Comparison of ENCODE assay signal across 24 mouse cellular contexts in the genomic region with DNA sequence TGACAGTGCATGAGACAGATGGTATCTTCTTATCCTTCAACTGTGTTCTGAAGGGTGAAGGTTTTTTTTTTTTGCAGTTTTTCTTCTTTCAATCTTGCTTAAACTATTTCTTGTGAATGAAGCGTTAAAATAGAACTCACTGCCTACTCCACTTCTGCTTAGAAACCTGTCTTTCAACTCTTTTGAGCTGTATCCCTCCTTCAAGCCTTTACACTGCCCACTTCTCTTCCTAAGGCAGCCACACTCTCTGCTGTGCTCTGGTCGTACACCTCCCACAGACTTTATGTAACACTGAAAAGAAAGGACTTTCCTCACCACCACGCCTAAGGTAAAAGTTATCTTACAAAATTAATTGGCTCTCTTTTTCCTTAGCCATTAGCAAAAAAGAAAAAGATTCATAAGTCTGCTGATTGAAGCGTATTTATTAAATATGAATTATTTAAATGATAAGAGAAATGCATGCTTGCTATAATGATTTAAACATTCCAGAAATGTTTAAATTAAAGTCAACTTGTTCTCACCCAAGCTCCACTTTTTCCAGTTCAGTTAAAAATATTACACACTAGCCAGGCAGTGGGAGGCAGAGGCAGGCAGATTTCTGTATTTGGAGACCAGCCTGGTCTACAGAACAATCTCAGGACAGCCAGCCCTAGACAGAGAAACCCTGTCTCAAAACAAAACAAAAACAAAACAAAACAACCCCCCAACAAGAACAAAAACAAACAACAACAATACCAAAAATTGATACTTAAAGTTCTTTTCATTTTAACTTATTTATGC.
A peak's percentile ranks its signal among the peaks of the same experiment; 100 is the strongest.
DNase-seq lines count a peak whose midpoint lies in the region; ATAC-seq and TF ChIP-seq lines count a peak whose summit lies in the region.
"Had no signal": no experiment of that assay in that cellular context is flagged by ENCODE, and none has a peak within 500 bp of the region (broad histone marks: within the 10 kb centered on the region; RNA-seq: fewer than 3 reads in every experiment).

No protein-coding gene starts in this region.

- no peak for TF ChIP-seq CTCF in midbrain, postnatal 0 days (IDR thresholded peaks at IDR 0.05)
- TF ChIP-seq CTCF in left cerebral cortex, adult 2 months (IDR thresholded peaks at IDR 0.05): no peak

- no peak overlapping the region for H3K4me2 ChIP-seq in midbrain, embryonic 11.5 days
- no peak overlapping the region for H3K4me2 ChIP-seq in midbrain, postnatal 0 days (ENCODE audit: low read depth, low read length, poor library complexity, severe bottlenecking)
- H3K4me2 ChIP-seq: embryonic facial prominence, embryonic 15.5 days; forebrain, embryonic 15.5 days; heart, embryonic 13.5 days had no signal

- H3K9me3 ChIP-seq in midbrain, embryonic 11.5 days (ENCODE audit: control insufficient read depth, low read length): no peaks in the 10 kb centered on the region
- H3K9me3 ChIP-seq in midbrain, postnatal 0 days (ENCODE audit: low read length): no peaks in the 10 kb centered on the region
- H3K9me3 ChIP-seq: embryonic facial prominence, embryonic 15.5 days; forebrain, embryonic 10.5 days; forebrain, embryonic 15.5 days; G1E; heart, embryonic 13.5 days had no signal

- no peak overlapping the region for H3K4me3 ChIP-seq in midbrain, embryonic 11.5 days (ENCODE audit: low read depth, low read length)
- no peak overlapping the region for H3K4me3 ChIP-seq in midbrain, postnatal 0 days (ENCODE audit: low read depth, low read length)
- H3K4me3 ChIP-seq in left cerebral cortex, adult 2 months: no peak overlapping the region
- H3K4me3 ChIP-seq: embryonic facial prominence, embryonic 15.5 days; erythroblast, embryonic 14.5 days; forebrain, embryonic 10.5 days; forebrain, embryonic 15.5 days; heart, embryonic 13.5 days had no signal

- intact Hi-C loops in left cerebral cortex, adult 2 months (cut with DNase I): loop anchor here (2.0 to 5.0 kb wide), 2 partner anchors 77 to 563 kb away; no protein-coding TSS in a partner anchor

- WGBS in midbrain, embryonic 11.5 days: 88% methylated on average over 4 of the region's 4 CpGs
- WGBS in midbrain, postnatal 0 days: 78% methylated on average over 4 of the region's 4 CpGs

- no peak for DNase-seq in frontal cortex, postnatal 25 days (ENCODE audit: low spot score in 2 of 2)
- DNase-seq in midbrain, embryonic 11.5 days (ENCODE audit: low spot score, missing footprints): peak; percentile 74
- no peak for DNase-seq in midbrain, postnatal 0 days (ENCODE audit: low spot score)
- peak in 1 of 2 experiments; percentile 18 for DNase-seq in left cerebral cortex, adult 2 months (ENCODE audit: extremely low spot score in 1 of 2, low spot score in 2 of 2)
- peak; percentile 92 for DNase-seq in telencephalon, adult 2 months (ENCODE audit: low read depth, low spot score)
- no peak for DNase-seq in thymus, postnatal 25 days
- DNase-seq: adrenal gland, adult 8-10 months; adrenal gland, postnatal 36 days; B cell, adult 2 months; cerebellum, adult 11 months; cerebellum, adult 8-10 months; cerebellum, postnatal 14 days; embryo, embryonic 11 days; gastrocnemius, postnatal 36 days; heart, adult 11 months; heart, postnatal 36 days had no signal

- no peak overlapping the region for H3K27ac ChIP-seq in midbrain, embryonic 11.5 days (ENCODE audit: low read depth, low read length)
- no peak overlapping the region for H3K27ac ChIP-seq in midbrain, postnatal 0 days (ENCODE audit: low read depth, low read length)
- peak overlapping the region; percentile 38; the same call in 1 of the 2 replicates for H3K27ac ChIP-seq in left cerebral cortex, adult 2 months
- H3K27ac ChIP-seq: embryonic facial prominence, embryonic 15.5 days; forebrain, embryonic 10.5 days; forebrain, embryonic 15.5 days; heart, embryonic 13.5 days had no signal

- no peaks in the 10 kb centered on the region for H3K27me3 ChIP-seq in midbrain, embryonic 11.5 days (ENCODE audit: control insufficient read depth, insufficient read depth, low read length)
- H3K27me3 ChIP-seq in midbrain, postnatal 0 days (ENCODE audit: insufficient read depth, low read length): no peaks in the 10 kb centered on the region
- H3K27me3 ChIP-seq: embryonic facial prominence, embryonic 15.5 days; forebrain, embryonic 15.5 days; heart, embryonic 13.5 days had no signal

- H3K4me1 ChIP-seq in midbrain, embryonic 11.5 days (ENCODE audit: control insufficient read depth, insufficient read depth, low read length): no peaks in the 10 kb centered on the region
- H3K4me1 ChIP-seq in midbrain, postnatal 0 days (ENCODE audit: insufficient read depth, low read length): no peaks in the 10 kb centered on the region
- H3K4me1 ChIP-seq: embryonic facial prominence, embryonic 15.5 days; forebrain, embryonic 10.5 days; forebrain, embryonic 15.5 days; heart, embryonic 13.5 days had no signal

- peak; percentile 100 for ATAC-seq in frontal cortex, adult (ENCODE audit: low TSS enrichment)
- no peak for ATAC-seq in midbrain, embryonic 11.5 days (ENCODE audit: low FRiP score)
- ATAC-seq in midbrain, postnatal 0 days (ENCODE audit: low FRiP score): no peak
- ATAC-seq: CD4-positive, CD25-positive, alpha-beta regulatory T cell, adult 4 months; forebrain, embryonic 15.5 days had no signal

- H3K36me3 ChIP-seq in midbrain, embryonic 11.5 days (ENCODE audit: control insufficient read depth, insufficient read depth, low read length): no peaks in the 10 kb centered on the region
- H3K36me3 ChIP-seq in midbrain, postnatal 0 days (ENCODE audit: insufficient read depth, low read length): no peaks in the 10 kb centered on the region
- H3K36me3 ChIP-seq: embryonic facial prominence, embryonic 15.5 days; forebrain, embryonic 10.5 days; forebrain, embryonic 15.5 days; G1E; heart, embryonic 13.5 days had no signal

- H3K9ac ChIP-seq in midbrain, embryonic 11.5 days (ENCODE audit: low read length): no peak overlapping the region
- H3K9ac ChIP-seq in midbrain, postnatal 0 days (replicated peaks; ENCODE audit: low read length, poor library complexity, severe bottlenecking): no peak overlapping the region
- H3K9ac ChIP-seq: embryonic facial prominence, embryonic 15.5 days; forebrain, embryonic 15.5 days; heart, embryonic 13.5 days had no signal

Comparison
In these comparisons a context has a peak if more than half of its experiments do, and no peak if none do; other contexts are left out.
1. DNase-seq: peak in midbrain, embryonic 11.5 days (single experiment) and telencephalon, adult 2 months (single experiment); none in frontal cortex, postnatal 25 days (0 of 2), midbrain, postnatal 0 days (single experiment) and thymus, postnatal 25 days (single experiment).